In genomic region chr1:82150219-82151128, GRCm38 (mm10) we compare ENCODE assay signal across 8 mouse cellular contexts.
DNase-seq lines count a peak whose midpoint lies in the region; ATAC-seq lines count a peak whose summit lies in the region.

No protein-coding gene starts in this region.

- peak; percentile 3 for DNase-seq in ZHBTc4 (ENCODE audit: low read depth, low spot score)
- DNase-seq in cerebellum, adult 9-11 months: peak; percentile 4
- peak; percentile 33 for DNase-seq in gastrocnemius, adult 18-20 months (ENCODE audit: low spot score)
- peak; percentile 4 for DNase-seq in hindbrain, embryonic 10.5 days (ENCODE audit: low spot score)
- DNase-seq in layer of hippocampus, adult 18-20 months (ENCODE audit: low spot score in 2 of 2): peak; percentile 19 to 61
- DNase-seq in right cerebral cortex, adult 2 months (ENCODE audit: low spot score in 2 of 2): peak; percentile 30 to 39
- no peak for DNase-seq in natural killer cell, adult 2 months (ENCODE audit: low spot score in 2 of 2)

- no peaks in the 10 kb centered on the region for H3K9me3 ChIP-seq in hindbrain, embryonic 10.5 days
- H3K9me3 ChIP-seq in lung, embryonic 15.5 days: no peaks in the 10 kb centered on the region

- ATAC-seq in lung, embryonic 15.5 days (ENCODE audit: borderline replicate concordance, extremely low read depth, low FRiP score, low TSS enrichment): peak; percentile 91; the same call in 1 of the 2 replicates

- H3K27ac ChIP-seq in hindbrain, embryonic 10.5 days: no peak overlapping the region
- H3K27ac ChIP-seq in lung, embryonic 15.5 days: peak overlapping the region; percentile 10

- WGBS in hindbrain, embryonic 10.5 days: 78% methylated on average over 13 of the region's 13 CpGs
- 43% methylated on average over 13 of the region's 13 CpGs for WGBS in lung, embryonic 15.5 days

- H3K4me3 ChIP-seq in hindbrain, embryonic 10.5 days: no peak overlapping the region
- no peak overlapping the region for H3K4me3 ChIP-seq in lung, embryonic 15.5 days

- no peaks in the 10 kb centered on the region for H3K36me3 ChIP-seq in hindbrain, embryonic 10.5 days
- H3K36me3 ChIP-seq in lung, embryonic 15.5 days: no peaks in the 10 kb centered on the region

- H3K9ac ChIP-seq in lung, embryonic 15.5 days: no peak overlapping the region

- H3K4me1 ChIP-seq in hindbrain, embryonic 10.5 days (replicated peaks): no peaks in the 10 kb centered on the region
- H3K4me1 ChIP-seq in lung, embryonic 15.5 days: peaks cover 11% of the 10 kb centered on the region

- no peaks in the 10 kb centered on the region for H3K27me3 ChIP-seq in hindbrain, embryonic 10.5 days (ENCODE audit: insufficient read depth, poor library complexity, severe bottlenecking)
- H3K27me3 ChIP-seq in lung, embryonic 15.5 days: peaks cover 6% of the 10 kb centered on the region; the same call in 1 of the 2 replicates

- H3K4me2 ChIP-seq in lung, embryonic 15.5 days: no peak overlapping the region

Comparison
In these comparisons a context has a peak if more than half of its experiments do, and no peak if none do; other contexts are left out.
1. DNase-seq: peak in ZHBTc4 (single experiment), cerebellum, adult 9-11 months (single experiment), gastrocnemius, adult 18-20 months (single experiment), hindbrain, embryonic 10.5 days (single experiment), layer of hippocampus, adult 18-20 months (2 of 2) and right cerebral cortex, adult 2 months (2 of 2); none in natural killer cell, adult 2 months (0 of 2).